Mouse (Mus musculus) intestine, postnatal 0 days (tissue): ENCODE results near the gene Tmem132c. TPM values are rescaled to one million over a fixed set of nuclear protein-coding genes. Genes with fewer than 3 reads are reported as not detected.
A peak's percentile ranks its signal among the peaks of the same experiment; 100 is the strongest.

ENCODE experiments used
- ATAC-seq: fragments of 200-750 bp; cut with Nextera tagmentation; 2 replicates; pipeline ENCODE4 v1.8.0; 2017; ENCODE audit warnings: mild to moderate bottlenecking, moderate TSS enrichment, moderate library complexity
- H3K27ac ChIP-seq: fragments of 300-500 bp; sonication (generic); 2 replicates; pipeline ENCODE4 v1.5.1; 2014; ENCODE audit warnings: mild to moderate bottlenecking, low read depth, low read length, moderate library complexity
- H3K27me3 ChIP-seq: fragments of 300-500 bp; sonication (generic); replicated peaks from 2 replicates; pipeline ENCODE4 v1.6.1; 2014; ENCODE audit warnings: low read length, mixed read lengths; ENCODE audit not compliant: control insufficient read depth, insufficient read depth
- H3K36me3 ChIP-seq: fragments of 300-500 bp; sonication (generic); 2 replicates; pipeline ENCODE4 v1.6.1; 2014; ENCODE audit warnings: mild to moderate bottlenecking, moderate library complexity; ENCODE audit not compliant: control insufficient read depth, insufficient read depth
- H3K4me1 ChIP-seq: fragments of 300-500 bp; sonication (generic); replicated peaks from 2 replicates; pipeline ENCODE4 v1.6.1; 2014; ENCODE audit warnings: antibody characterized with exemption, low read length, mixed read lengths; ENCODE audit not compliant: control insufficient read depth, insufficient read depth
- H3K4me2 ChIP-seq: fragments of 300-500 bp; sonication (generic); replicated peaks from 2 replicates; pipeline ENCODE4 v1.6.1; 2014; ENCODE audit warnings: low read depth, mild to moderate bottlenecking, moderate library complexity
- H3K4me3 ChIP-seq: fragments of 300-500 bp; sonication (generic); 2 replicates; pipeline ENCODE4 v1.5.1; 2014; ENCODE audit warnings: low read depth, low read length
- H3K9ac ChIP-seq: fragments of 300-500 bp; sonication (generic); 2 replicates; pipeline ENCODE4 v1.6.1; 2014; ENCODE audit warnings: mild to moderate bottlenecking, low read depth, low read length
- H3K9me3 ChIP-seq: fragments of 300-500 bp; sonication (generic); 2 replicates; pipeline ENCODE4 v1.6.1; 2016; ENCODE audit warnings: mixed run types; ENCODE audit not compliant: control insufficient read depth
- CTCF ChIP-seq: sonication (generic); IDR thresholded peaks from 2 replicates; pipeline ENCODE4 v1.5.1; 2016; ENCODE audit warnings: low read depth, mild to moderate bottlenecking, control low read depth, antibody characterized with exemption, moderate library complexity
- WGBS: fragments of 180-500 bp; shearing (Covaris S2); extraction: QIAGEN DNeasy Blood & Tissue Kit; methylation state at CpG from one replicate; pipeline ENCODE4 v1.1.7; 2014; 5-methylcytosine and 5-hydroxymethylcytosine counted together
- polyA plus RNA-seq: library from polyadenylated mRNA; unstranded; fragments of >200 nt; fragmentation: Nextera tagmentation; extraction: Ambion mirVana; gene quantifications from 2 replicates; pipeline ENCODE4 v1.2.1, GENCODE M21; 2015

Tmem132c gene
- polyA plus RNA-seq, 1 experiment from 2014 or later: 0.18 TPM

GRCm38 (mm10) chr5:127431561-127431960 is 190.0 kb downstream of the Tmem132c start:
- no peaks in the 10 kb centered on the region for H3K27me3 ChIP-seq
- WGBS: 78% methylated on average over 9 of the region's 9 CpGs

GRCm38 (mm10) chr5:127436836-127437235 is 195.2 kb downstream of the Tmem132c start:
- H3K27ac ChIP-seq: no peak overlapping the region
- no peak overlapping the region for H3K9ac ChIP-seq
- no peak overlapping the region for H3K4me2 ChIP-seq
- TF ChIP-seq CTCF: no peak
- WGBS: 93% methylated on average over 5 of the region's 5 CpGs
- H3K9me3 ChIP-seq: no peaks in the 10 kb centered on the region
- ATAC-seq: no peak
- no peak overlapping the region for H3K4me3 ChIP-seq
- no peaks in the 10 kb centered on the region for H3K36me3 ChIP-seq
- H3K4me1 ChIP-seq: no peaks in the 10 kb centered on the region
- no peaks in the 10 kb centered on the region for H3K27me3 ChIP-seq

More at GRCm38 (mm10) chr5:127431561-127431960, 190.0 kb downstream of the Tmem132c start:
- no peak overlapping the region for H3K27ac ChIP-seq
- no peaks in the 10 kb centered on the region for H3K36me3 ChIP-seq
- no peak overlapping the region for H3K4me3 ChIP-seq
- no peak for TF ChIP-seq CTCF
- no peak overlapping the region for H3K4me2 ChIP-seq
- ATAC-seq: no peak
- H3K9me3 ChIP-seq: no peaks in the 10 kb centered on the region
- no peaks in the 10 kb centered on the region for H3K4me1 ChIP-seq
- H3K9ac ChIP-seq: no peak overlapping the region

- TF ChIP-seq CTCF: peak; percentile 17; the same call in 1 of the 2 replicates
Measured at GRCm38 (mm10) chr5:127438639-127439038, 197.0 kb downstream of the Tmem132c start.

GRCm38 (mm10) chr5:127441963-127442362 is 200.4 kb downstream of the Tmem132c start:
- no peaks in the 10 kb centered on the region for H3K4me1 ChIP-seq
- 64% methylated on average over 10 of the region's 10 CpGs for WGBS

More at GRCm38 (mm10) chr5:127438639-127439038, 197.0 kb downstream of the Tmem132c start:
- H3K4me3 ChIP-seq: no peak overlapping the region
- no peak for ATAC-seq
- H3K27me3 ChIP-seq: no peaks in the 10 kb centered on the region
- no peaks in the 10 kb centered on the region for H3K36me3 ChIP-seq
- no peak overlapping the region for H3K4me2 ChIP-seq
- H3K9me3 ChIP-seq: no peaks in the 10 kb centered on the region
- no peak overlapping the region for H3K9ac ChIP-seq
- H3K27ac ChIP-seq: no peak overlapping the region
- WGBS: 93% methylated on average over 4 of the region's 4 CpGs
- no peaks in the 10 kb centered on the region for H3K4me1 ChIP-seq

GRCm38 (mm10) chr5:127453580-127453979 is 212.0 kb downstream of the Tmem132c start:
- Histone ChIP-seq H3K27me3 (no peaks in the 10 kb centered on the region), H3K9ac (no peak overlapping the region), H3K4me3 (no peak overlapping the region), H3K27ac (no peak overlapping the region), H3K9me3 (no peaks in the 10 kb centered on the region), H3K4me1 (no peaks in the 10 kb centered on the region), H3K4me2 (no peak overlapping the region), H3K36me3 (no peaks in the 10 kb centered on the region)
- WGBS: 24% methylated on average over 4 of the region's 4 CpGs
- TF ChIP-seq CTCF: peak; percentile 44
- no peak for ATAC-seq

More at GRCm38 (mm10) chr5:127441963-127442362, 200.4 kb downstream of the Tmem132c start:
- Histone ChIP-seq H3K4me3 (no peak overlapping the region), H3K9ac (no peak overlapping the region), H3K27me3 (no peaks in the 10 kb centered on the region), H3K4me2 (no peak overlapping the region), H3K9me3 (no peaks in the 10 kb centered on the region), H3K36me3 (no peaks in the 10 kb centered on the region), H3K27ac (no peak overlapping the region)
- no peak for TF ChIP-seq CTCF
- no peak for ATAC-seq

- Histone ChIP-seq H3K4me3 (no peak overlapping the region), H3K9me3 (no peaks in the 10 kb centered on the region), H3K27ac (no peak overlapping the region), H3K4me1 (no peaks in the 10 kb centered on the region), H3K9ac (no peak overlapping the region), H3K4me2 (no peak overlapping the region), H3K36me3 (no peaks in the 10 kb centered on the region), H3K27me3 (no peaks in the 10 kb centered on the region)
- no peak for ATAC-seq
- WGBS: 73% methylated on average over 7 of the region's 7 CpGs
- TF ChIP-seq CTCF: no peak
Measured at GRCm38 (mm10) chr5:127454068-127454467, 212.5 kb downstream of the Tmem132c start.

- H3K27me3 ChIP-seq: no peaks in the 10 kb centered on the region
- H3K36me3 ChIP-seq: no peaks in the 10 kb centered on the region
- H3K9me3 ChIP-seq: no peaks in the 10 kb centered on the region
- no peaks in the 10 kb centered on the region for H3K4me1 ChIP-seq
- H3K9ac ChIP-seq: no peak overlapping the region
- TF ChIP-seq CTCF: no peak
- no peak overlapping the region for H3K27ac ChIP-seq
- whole genome bisulfite sequencing: 84% methylated on average over 10 of the region's 10 CpGs
- no peak overlapping the region for H3K4me3 ChIP-seq
- no peak for ATAC-seq
- no peak overlapping the region for H3K4me2 ChIP-seq
Measured at GRCm38 (mm10) chr5:127456076-127456475, 214.5 kb downstream of the Tmem132c start.
